Comparison of ENCODE assay signal across 9 mouse cellular contexts in genomic region chr2:25126011-25127010, GRCm38 (mm10). TPM values are rescaled to one million over a fixed set of nuclear protein-coding genes. Genes with fewer than 3 reads are reported as not detected.
DNase-seq lines count a peak whose midpoint lies in the region; ATAC-seq and TF ChIP-seq lines count a peak whose summit lies in the region.
"Had no signal": no experiment of that assay in that cellular context is flagged by ENCODE, and none has a peak within 500 bp of the region (broad histone marks: within the 10 kb centered on the region; RNA-seq: fewer than 3 reads in every experiment).

No protein-coding gene starts in this region.

- H3K36me3 ChIP-seq in lung, embryonic 16.5 days (ENCODE audit: control insufficient read depth, insufficient read depth, low read length): no peaks in the 10 kb centered on the region
- H3K36me3 ChIP-seq in neural tube, embryonic 13.5 days: no peaks in the 10 kb centered on the region

- TF ChIP-seq CTCF in lung, adult 2 months (IDR thresholded peaks at IDR 0.05; ENCODE audit: insufficient read depth, low read length): no peak

- H3K4me2 ChIP-seq in lung, embryonic 16.5 days (ENCODE audit: low read depth, low read length): no peak overlapping the region
- peak overlapping the region; percentile 14; the same call in 1 of the 2 replicates for H3K4me2 ChIP-seq in neural tube, embryonic 13.5 days

- no peaks in the 10 kb centered on the region for H3K27me3 ChIP-seq in lung, embryonic 16.5 days (ENCODE audit: control insufficient read depth, insufficient read depth, low read depth, low read length)
- H3K27me3 ChIP-seq in neural tube, embryonic 13.5 days: no peaks in the 10 kb centered on the region

- peak; percentile 9 for DNase-seq in cerebellum, adult 11-12 months
- DNase-seq in cerebellum, adult 8-10 months: no peak
- DNase-seq in lung, adult 2 months: no peak
- peak; percentile 26 for DNase-seq in layer of hippocampus, adult 9-11 months
- no peak for DNase-seq in adrenal gland, adult 2 months
- DNase-seq in natural killer cell, adult 2 months (ENCODE audit: low spot score in 2 of 2): no peak

- 42% methylated on average over 19 of the region's 19 CpGs for WGBS in lung, embryonic 16.5 days
- 64% methylated on average over 19 of the region's 19 CpGs for WGBS in lung, adult 2 months
- WGBS in neural tube, embryonic 13.5 days: 7% methylated on average over 19 of the region's 19 CpGs

- H3K27ac ChIP-seq in lung, embryonic 16.5 days (ENCODE audit: low read length): peak overlapping the region; percentile 69
- H3K27ac ChIP-seq in neural tube, embryonic 13.5 days (replicated peaks): peak overlapping the region; percentile 93
- H3K27ac ChIP-seq: macrophage had no signal

- H3K4me3 ChIP-seq in lung, embryonic 16.5 days (ENCODE audit: low read length): no peak overlapping the region
- no peak overlapping the region for H3K4me3 ChIP-seq in lung, adult 2 months (replicated peaks; ENCODE audit: extremely low read depth, low read depth, low read length)
- H3K4me3 ChIP-seq in neural tube, embryonic 13.5 days: no peak overlapping the region

- no peaks in the 10 kb centered on the region for H3K9me3 ChIP-seq in lung, embryonic 16.5 days (ENCODE audit: control insufficient read depth, low read length)
- no peaks in the 10 kb centered on the region for H3K9me3 ChIP-seq in neural tube, embryonic 13.5 days

- H3K4me1 ChIP-seq in lung, embryonic 16.5 days (replicated peaks; ENCODE audit: control insufficient read depth, insufficient read depth, low read length): peaks cover 5% of the 10 kb centered on the region; the same call in 1 of the 2 replicates
- H3K4me1 ChIP-seq in lung, adult 2 months (ENCODE audit: control insufficient read depth, insufficient read depth, low read length): peaks cover 6% of the 10 kb centered on the region
- H3K4me1 ChIP-seq in neural tube, embryonic 13.5 days (replicated peaks): peaks cover 57% of the 10 kb centered on the region

- no peak for TF ChIP-seq POLR2A in lung, adult 2 months (IDR thresholded peaks at IDR 0.05; ENCODE audit: borderline replicate concordance, extremely low read depth, low read depth, low read length)

- ATAC-seq in lung, embryonic 16.5 days (ENCODE audit: low read depth): peak; percentile 46; the same call in 1 of the 2 replicates
- peak; percentile 90 for ATAC-seq in neural tube, embryonic 13.5 days (ENCODE audit: low read depth)

- 0 out of 2 replicates have a peak overlapping the region, but pooled peaks have one; percentile 14 for H3K9ac ChIP-seq in lung, embryonic 16.5 days (ENCODE audit: low read length)
- H3K9ac ChIP-seq in neural tube, embryonic 13.5 days: peak overlapping the region; percentile 41; the same call in 1 of the 2 replicates

RNA-seq across cellular contexts. Expression of gene Noxa1, which starts 31.4 kb away (rescaled TPM):
- 1.7 and 2.6 TPM in 2 replicates for polyA plus RNA-seq in lung, embryonic 16.5 days (2015; fragmentation: Nextera tagmentation; extraction: Ambion mirVana)
- 2.1 and 2.4 TPM in 2 replicates for polyA plus RNA-seq in lung, adult 2 months (2012; rRNA removed)
- polyA plus RNA-seq in neural tube, embryonic 13.5 days (2015; fragmentation: Nextera tagmentation; extraction: Ambion mirVana): not detected in 2 replicates
- total RNA-seq in adrenal gland, adult 2 months (2021): not detected
- polyA plus RNA-seq in adrenal gland, adult 2 months (2012; rRNA removed): not detected in 2 replicates
- polyA plus RNA-seq: macrophage had no signal

RNA-seq across cellular contexts. Expression of gene Entpd8, which starts 46.2 kb away (rescaled TPM):
- polyA plus RNA-seq in lung, embryonic 16.5 days (2015; fragmentation: Nextera tagmentation; extraction: Ambion mirVana): 0.64 and 0.74 TPM in 2 replicates
- polyA plus RNA-seq in lung, adult 2 months (2012; rRNA removed): 2.0 and 2.6 TPM in 2 replicates
- polyA plus RNA-seq in neural tube, embryonic 13.5 days (2015; fragmentation: Nextera tagmentation; extraction: Ambion mirVana): not detected in 2 replicates
- under 1 TPM in 1 of 2 experiments, not detected in 1; 0.40 TPM for total RNA-seq in adrenal gland, adult 2 months (2021)
- polyA plus RNA-seq in adrenal gland, adult 2 months (2012; rRNA removed): 0.08 and 0.11 TPM in 2 replicates
- polyA plus RNA-seq: macrophage had no signal

RNA-seq across cellular contexts. Expression of gene Nrarp, which starts 54.2 kb away (rescaled TPM):
- polyA plus RNA-seq in lung, embryonic 16.5 days (2015; fragmentation: Nextera tagmentation; extraction: Ambion mirVana): 9.8 and 10.0 TPM in 2 replicates
- 46.0 and 69.2 TPM in 2 replicates for polyA plus RNA-seq in lung, adult 2 months (2012; rRNA removed)
- polyA plus RNA-seq in neural tube, embryonic 13.5 days (2015; fragmentation: Nextera tagmentation; extraction: Ambion mirVana): 25.5 and 27.9 TPM in 2 replicates
- total RNA-seq in adrenal gland, adult 2 months (2021): 1 to 10 TPM; 1.9 to 3.6 TPM
- polyA plus RNA-seq in adrenal gland, adult 2 months (2012; rRNA removed): 12.0 and 19.0 TPM in 2 replicates
- polyA plus RNA-seq: macrophage had no signal

Comparison
In these comparisons a context has a peak if more than half of its experiments do, and no peak if none do; other contexts are left out.
1. DNase-seq: peak in cerebellum, adult 11-12 months (single experiment) and layer of hippocampus, adult 9-11 months (single experiment); none in cerebellum, adult 8-10 months (single experiment), lung, adult 2 months (single experiment), adrenal gland, adult 2 months (single experiment) and natural killer cell, adult 2 months (0 of 2).